Mouse (Mus musculus) G1E (cell line): Measurements from ENCODE around the gene Eif2ak3.

Source experiments
- CTCF ChIP-seq: IDR thresholded peaks from 2 replicates; pipeline ENCODE4 v1.5.1; 2012; ENCODE audit warnings: low read depth, low read length, inconsistent platforms, mixed read lengths
- GATA1 ChIP-seq: IDR thresholded peaks from 2 replicates; pipeline ENCODE4 v1.6.1; 2012; ENCODE audit warnings: borderline replicate concordance, low read length, inconsistent platforms, mixed read lengths
- GATA2 ChIP-seq: IDR thresholded peaks from 2 replicates; pipeline ENCODE4 v1.6.1; 2012; ENCODE audit warnings: low read depth, low read length, inconsistent platforms, borderline replicate concordance
- POLR2AphosphoS5 ChIP-seq: IDR thresholded peaks from 2 replicates; pipeline ENCODE4 v1.6.1; 2012; ENCODE audit warnings: low read depth, low read length, inconsistent platforms; ENCODE audit not compliant: insufficient replicate concordance
- TAL1 ChIP-seq: conservative IDR thresholded peaks from 2 replicates; pipeline ENCODE4 v1.6.1; 2012; ENCODE audit warnings: low read depth, low read length, inconsistent platforms, mixed read lengths

DNA sequence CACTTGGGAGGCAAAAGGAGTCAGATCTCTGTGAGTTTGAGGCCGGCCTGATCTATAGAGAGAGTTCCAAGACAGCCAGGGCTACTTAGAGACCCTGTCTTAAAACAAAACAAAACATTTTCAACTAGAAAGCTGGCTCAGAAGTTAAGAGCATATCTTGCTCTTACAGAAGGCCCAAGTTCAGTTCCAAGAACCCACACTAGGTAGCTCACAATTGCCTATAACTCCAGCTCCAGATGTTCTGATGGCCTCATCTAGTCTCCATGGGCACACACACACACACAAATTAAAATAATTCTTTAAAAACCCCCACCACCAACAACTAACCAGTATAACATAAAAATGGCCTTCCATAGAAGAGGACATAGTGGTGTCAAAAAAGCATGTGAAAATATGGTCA lies 33.8 kb upstream of the Eif2ak3 start:
- TF ChIP-seq TAL1 (no peak), CTCF (no peak), GATA1 (no peak), POLR2AphosphoS5 (no peak), GATA2 (no peak)
